Mouse (Mus musculus): ENCODE data around the gene Smpdl3a. TPM values are rescaled to one million over a fixed set of nuclear protein-coding genes. Genes with fewer than 3 reads are reported as not detected.

Smpdl3a gene
- polyA plus RNA-seq, 1 experiment from 2014 or later = 7.9 TPM

- 86% methylated on average over 1 of the region's 1 CpGs for WGBS
- Histone ChIP-seq H3K9ac (ENCODE audit: low read length) (no peak overlapping the region), H3K27me3 (ENCODE audit: control insufficient read depth, insufficient read depth, low read length) (no peaks in the 10 kb centered on the region)
These were observed 41.0 kb downstream of the Smpdl3a start for GRCm38 (mm10) chr10:57835094-57835493.

GRCm38 (mm10) chr10:57835982-57836381 lies 41.8 kb downstream of the Smpdl3a start:
- no peak overlapping the region for H3K4me3 ChIP-seq (ENCODE audit: low read depth, low read length)
- DNase-seq (ENCODE audit: low spot score) = no peak

More at GRCm38 (mm10) chr10:57835094-57835493, 41.0 kb downstream of the Smpdl3a start:
- DNase-seq (ENCODE audit: low spot score) (no peak), ATAC-seq (ENCODE audit: insufficient number of reproducible peaks, low FRiP score, low TSS enrichment, low read depth) (no peak)
- H3K9me3 ChIP-seq (ENCODE audit: control insufficient read depth, low read length) = no peaks in the 10 kb centered on the region
- H3K4me3 ChIP-seq (ENCODE audit: low read depth, low read length) = no peak overlapping the region
- no peak overlapping the region for H3K27ac ChIP-seq (replicated peaks; ENCODE audit: low read depth, low read length)
- no peaks in the 10 kb centered on the region for H3K4me1 ChIP-seq (ENCODE audit: control insufficient read depth, insufficient read depth, low read length)
- no peaks in the 10 kb centered on the region for H3K36me3 ChIP-seq (ENCODE audit: control insufficient read depth, insufficient read depth, low read length)
- H3K4me2 ChIP-seq (ENCODE audit: low read depth, severe bottlenecking) = no peak overlapping the region

DNA sequence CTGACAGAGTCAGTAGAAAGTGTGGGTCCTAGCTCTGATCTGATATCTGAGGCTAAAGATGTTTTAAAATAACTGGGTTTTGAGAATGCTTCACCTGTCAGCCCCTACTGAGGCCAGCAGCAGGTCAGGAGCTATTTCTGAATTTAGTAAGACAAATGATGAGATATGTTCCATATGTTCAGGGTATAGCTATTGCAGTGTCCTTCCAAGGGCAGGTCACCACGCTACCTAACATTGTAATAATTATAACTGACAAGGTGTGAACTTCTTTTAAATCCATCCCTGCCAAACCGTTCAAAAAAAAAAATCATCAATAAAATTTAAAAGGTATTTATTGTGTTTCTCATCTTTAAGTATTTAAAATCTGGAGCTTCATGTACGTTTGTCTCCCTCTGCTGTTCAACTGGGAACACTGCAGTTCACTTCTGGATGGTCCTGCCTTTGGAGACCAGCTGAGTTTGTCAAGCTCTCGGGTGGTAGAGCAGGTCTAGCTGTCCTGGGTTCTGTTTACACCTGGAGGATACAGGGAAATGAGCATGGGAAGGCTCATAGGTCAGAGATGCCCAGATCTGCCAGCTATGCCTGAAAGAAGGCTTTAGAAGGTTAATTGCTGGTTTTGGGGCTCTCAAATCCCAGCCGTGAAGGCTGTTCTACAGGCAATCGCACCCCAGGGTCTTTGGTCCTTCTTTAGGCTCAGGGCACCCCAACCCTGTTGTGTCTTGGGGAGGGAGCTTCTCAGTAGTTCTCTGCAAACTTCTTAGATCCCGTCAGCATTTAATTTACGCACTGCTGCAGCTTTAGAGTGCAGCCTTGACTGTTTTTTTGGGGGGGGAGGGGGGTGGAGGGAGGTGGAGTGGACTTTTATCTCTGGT lies 47.7 kb downstream of the Smpdl3a start:
- 38% methylated on average over 8 of the region's 8 CpGs for WGBS
- DNase-seq (ENCODE audit: low spot score) = peak; percentile 45
- ATAC-seq (ENCODE audit: insufficient number of reproducible peaks, low FRiP score, low TSS enrichment, low read depth) = no peak

More at GRCm38 (mm10) chr10:57835982-57836381, 41.8 kb downstream of the Smpdl3a start:
- H3K27ac ChIP-seq (replicated peaks; ENCODE audit: low read depth, low read length) = no peak overlapping the region
- H3K9ac ChIP-seq (ENCODE audit: low read length) = no peak overlapping the region
- no peaks in the 10 kb centered on the region for H3K9me3 ChIP-seq (ENCODE audit: control insufficient read depth, low read length)
- no peaks in the 10 kb centered on the region for H3K27me3 ChIP-seq (ENCODE audit: control insufficient read depth, insufficient read depth, low read length)
- ATAC-seq (ENCODE audit: insufficient number of reproducible peaks, low FRiP score, low TSS enrichment, low read depth) = no peak
- no peaks in the 10 kb centered on the region for H3K36me3 ChIP-seq (ENCODE audit: control insufficient read depth, insufficient read depth, low read length)
- H3K4me1 ChIP-seq (ENCODE audit: control insufficient read depth, insufficient read depth, low read length) = no peaks in the 10 kb centered on the region
- no peak overlapping the region for H3K4me2 ChIP-seq (ENCODE audit: low read depth, severe bottlenecking)

DNA sequence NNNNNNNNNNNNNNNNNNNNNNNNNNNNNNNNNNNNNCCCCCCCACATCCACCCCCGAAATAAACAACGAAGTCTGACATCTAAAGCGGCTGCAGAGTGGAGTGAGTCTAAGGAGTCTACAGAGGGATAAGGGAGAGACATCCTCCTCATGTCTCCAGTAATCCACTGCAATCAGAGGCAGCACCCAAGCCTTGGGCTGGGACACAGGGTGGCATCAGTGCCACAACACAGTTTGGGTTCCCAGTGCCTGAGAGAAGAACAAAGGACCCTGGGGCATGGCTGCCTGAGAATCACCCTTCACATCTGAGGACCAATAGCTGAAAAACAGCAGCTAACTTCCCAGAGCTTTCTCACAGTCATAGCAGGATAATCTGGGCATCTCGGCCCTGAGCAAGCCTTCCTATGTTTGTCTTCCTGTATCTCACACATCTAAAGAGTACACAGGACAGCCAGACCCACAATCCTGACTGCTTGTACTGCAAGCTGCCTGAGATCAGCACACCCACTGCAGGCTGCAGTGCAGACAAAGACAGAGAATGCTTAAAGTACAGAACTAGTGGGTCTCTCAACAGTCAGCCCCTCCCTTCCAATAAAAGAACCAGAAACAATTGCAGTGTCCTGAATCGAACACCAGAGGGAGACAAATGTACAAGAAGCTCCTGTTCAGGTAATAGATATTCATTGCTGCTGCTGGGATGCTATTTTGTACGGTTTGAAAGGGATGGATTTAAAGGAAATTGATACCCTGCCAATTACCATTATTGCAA lies 54.0 kb downstream of the Smpdl3a start:
- Histone ChIP-seq H3K4me3 (ENCODE audit: low read depth, low read length) (no peak overlapping the region), H3K27ac (replicated peaks; ENCODE audit: low read depth, low read length) (no peak overlapping the region), H3K4me2 (ENCODE audit: low read depth, severe bottlenecking) (no peak overlapping the region), H3K4me1 (ENCODE audit: control insufficient read depth, insufficient read depth, low read length) (no peaks in the 10 kb centered on the region), H3K27me3 (ENCODE audit: control insufficient read depth, insufficient read depth, low read length) (no peaks in the 10 kb centered on the region), H3K9ac (ENCODE audit: low read length) (no peak overlapping the region), H3K36me3 (ENCODE audit: control insufficient read depth, insufficient read depth, low read length) (no peaks in the 10 kb centered on the region), H3K9me3 (ENCODE audit: control insufficient read depth, low read length) (no peaks in the 10 kb centered on the region)
- WGBS = 53% methylated on average over 6 of the region's 6 CpGs
- 0 out of 2 replicates have a peak, but pooled peaks have one; percentile 13 for ATAC-seq (ENCODE audit: insufficient number of reproducible peaks, low FRiP score, low TSS enrichment, low read depth)
- DNase-seq (ENCODE audit: low spot score) = peak; percentile 60

More for the DNA sequence above, 47.7 kb downstream of the Smpdl3a start:
- Histone ChIP-seq H3K27me3 (ENCODE audit: control insufficient read depth, insufficient read depth, low read length) (no peaks in the 10 kb centered on the region), H3K27ac (replicated peaks; ENCODE audit: low read depth, low read length) (no peak overlapping the region), H3K9me3 (ENCODE audit: control insufficient read depth, low read length) (no peaks in the 10 kb centered on the region), H3K36me3 (ENCODE audit: control insufficient read depth, insufficient read depth, low read length) (no peaks in the 10 kb centered on the region), H3K9ac (ENCODE audit: low read length) (no peak overlapping the region), H3K4me3 (ENCODE audit: low read depth, low read length) (no peak overlapping the region), H3K4me1 (ENCODE audit: control insufficient read depth, insufficient read depth, low read length) (no peaks in the 10 kb centered on the region), H3K4me2 (ENCODE audit: low read depth, severe bottlenecking) (no peak overlapping the region)

Other genes starting within 250 kb of the Smpdl3a start
- 0.17 and 0.26 TPM in 2 replicates for gene Pkib, start 162.4 kb upstream of the Smpdl3a start, polyA plus RNA-seq (2014; fragmentation: Nextera tagmentation; extraction: Ambion mirVana)
- gene Fabp7, start 9.5 kb upstream of the Smpdl3a start, polyA plus RNA-seq (2014; fragmentation: Nextera tagmentation; extraction: Ambion mirVana) = 2.7 TPM in 2 replicates